Mouse (Mus musculus): ENCODE measurements around the gene Scn1b. TPM values are rescaled to one million over a fixed set of nuclear protein-coding genes. Genes with fewer than 3 reads are reported as not detected.

The Scn1b gene
- polyA plus RNA-seq, 1 experiment from 2014 or later: 3.4 TPM

DNA sequence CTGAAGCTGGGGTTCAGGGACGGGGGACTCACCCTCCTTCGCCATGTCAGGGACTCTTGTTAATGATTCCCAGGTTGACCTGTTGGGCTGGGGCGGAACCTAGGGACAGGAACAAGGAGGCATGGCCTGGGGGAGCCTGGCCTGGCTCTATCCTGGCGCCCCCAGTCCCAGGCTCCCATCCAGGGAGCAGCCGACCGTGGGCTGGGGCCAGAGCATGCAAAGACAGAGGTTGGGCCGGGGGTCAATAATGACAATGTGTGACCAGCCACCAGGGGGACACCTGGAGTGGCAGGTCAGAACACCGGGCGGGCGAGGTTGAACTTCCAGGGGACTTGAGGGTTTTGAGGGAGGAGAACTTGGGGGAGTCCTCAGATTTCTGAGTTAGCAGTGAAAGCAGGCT is 12.2 kb downstream of the Scn1b start:
- WGBS: 69% methylated on average over 10 of the region's 10 CpGs
- Histone ChIP-seq H3K27ac (replicated peaks in 1 of 2; ENCODE audit: control insufficient read depth in 1 of 2, insufficient read depth in 1 of 2, low read depth in 2 of 2, low read length in 2 of 2) (no peak overlapping the region), H3K27me3 (ENCODE audit: control insufficient read depth, insufficient read depth, low read length) (no peaks in the 10 kb centered on the region), H3K4me3 (ENCODE audit: control insufficient read depth in 1 of 2, insufficient read depth in 1 of 2, low read depth in 1 of 2, low read length in 2 of 2) (no peak overlapping the region), H3K9me3 (ENCODE audit: control insufficient read depth, low read length) (no peaks in the 10 kb centered on the region), H3K9ac (ENCODE audit: low read length) (no peak overlapping the region), H3K36me3 (ENCODE audit: control insufficient read depth, insufficient read depth, low read length) (no peaks in the 10 kb centered on the region), H3K4me1 (ENCODE audit: control insufficient read depth in 2 of 2, insufficient read depth in 2 of 2, low read length in 2 of 2) (peaks cover 14 to 25% of the 10 kb centered on the region in 2 experiments), H3K4me2 (ENCODE audit: low read length) (no peak overlapping the region)
- ATAC-seq (ENCODE audit: insufficient number of reproducible peaks, insufficient read depth, low FRiP score, low read depth): no peak

GRCm38 (mm10) chr7:31113800-31114199 is 13.0 kb downstream of the Scn1b start:
- H3K4me3 ChIP-seq (ENCODE audit: control insufficient read depth in 1 of 2, insufficient read depth in 1 of 2, low read depth in 1 of 2, low read length in 2 of 2): no peak overlapping the region
- 82% methylated on average over 6 of the region's 6 CpGs for WGBS
- no peak overlapping the region for H3K27ac ChIP-seq (replicated peaks in 1 of 2; ENCODE audit: control insufficient read depth in 1 of 2, insufficient read depth in 1 of 2, low read depth in 2 of 2, low read length in 2 of 2)
- H3K9me3 ChIP-seq (ENCODE audit: control insufficient read depth, low read length): no peaks in the 10 kb centered on the region
- ATAC-seq (ENCODE audit: insufficient number of reproducible peaks, insufficient read depth, low FRiP score, low read depth): no peak
- no peak overlapping the region for H3K4me2 ChIP-seq (ENCODE audit: low read length)
- no peaks in the 10 kb centered on the region for H3K36me3 ChIP-seq (ENCODE audit: control insufficient read depth, insufficient read depth, low read length)
- H3K9ac ChIP-seq (ENCODE audit: low read length): no peak overlapping the region
- peaks cover 16 to 32% of the 10 kb centered on the region in 2 experiments for H3K4me1 ChIP-seq (ENCODE audit: control insufficient read depth in 2 of 2, insufficient read depth in 2 of 2, low read length in 2 of 2)
- H3K27me3 ChIP-seq (ENCODE audit: control insufficient read depth, insufficient read depth, low read length): no peaks in the 10 kb centered on the region

DNA sequence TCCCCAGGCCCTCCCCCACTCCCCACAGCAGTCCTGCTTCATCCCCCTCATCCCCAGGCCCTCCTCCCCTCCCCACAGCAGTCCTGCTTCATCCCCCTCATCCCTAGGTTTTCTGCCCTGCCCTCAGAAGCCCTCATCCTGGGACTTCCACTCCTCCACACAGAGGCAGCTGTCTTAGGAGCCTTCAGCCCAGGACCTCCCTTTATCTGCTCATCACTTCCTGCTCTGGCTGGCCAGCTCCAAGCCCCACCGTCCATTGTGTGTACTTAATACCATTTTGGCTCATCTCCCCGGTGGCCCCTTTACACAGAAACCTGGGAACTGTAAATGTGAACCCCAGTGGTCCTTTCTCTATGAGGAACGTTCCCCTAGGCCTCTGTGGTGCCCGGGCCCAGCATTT is 14.8 kb downstream of the Scn1b start:
- Histone ChIP-seq H3K4me1 (ENCODE audit: control insufficient read depth in 2 of 2, insufficient read depth in 2 of 2, low read length in 2 of 2) (peaks cover 17 to 33% of the 10 kb centered on the region in 2 experiments), H3K4me2 (ENCODE audit: low read length) (no peak overlapping the region), H3K9ac (ENCODE audit: low read length) (no peak overlapping the region), H3K27ac (replicated peaks in 1 of 2; ENCODE audit: control insufficient read depth in 1 of 2, insufficient read depth in 1 of 2, low read depth in 2 of 2, low read length in 2 of 2) (peak overlapping the region; percentile 17 to 42; a peak in 3 of 4 replicates), H3K9me3 (ENCODE audit: control insufficient read depth, low read length) (no peaks in the 10 kb centered on the region), H3K27me3 (ENCODE audit: control insufficient read depth, insufficient read depth, low read length) (no peaks in the 10 kb centered on the region), H3K36me3 (ENCODE audit: control insufficient read depth, insufficient read depth, low read length) (no peaks in the 10 kb centered on the region), H3K4me3 (ENCODE audit: control insufficient read depth in 1 of 2, insufficient read depth in 1 of 2, low read depth in 1 of 2, low read length in 2 of 2) (no peak overlapping the region)
- WGBS: 40% methylated on average over 4 of the region's 4 CpGs
- ATAC-seq (ENCODE audit: insufficient number of reproducible peaks, insufficient read depth, low FRiP score, low read depth): no peak

GRCm38 (mm10) chr7:31110861-31111385 is 15.9 kb downstream of the Scn1b start:
- no peaks in the 10 kb centered on the region for H3K27me3 ChIP-seq (ENCODE audit: control insufficient read depth, insufficient read depth, low read length)
- no peak for ATAC-seq (ENCODE audit: insufficient number of reproducible peaks, insufficient read depth, low FRiP score, low read depth)
- 73% methylated on average over 15 of the region's 15 CpGs for WGBS

GRCm38 (mm10) chr7:31109796-31110195 is 17.0 kb downstream of the Scn1b start:
- Histone ChIP-seq H3K4me1 (ENCODE audit: control insufficient read depth in 2 of 2, insufficient read depth in 2 of 2, low read length in 2 of 2) (peaks cover 10 to 24% of the 10 kb centered on the region in 2 experiments), H3K9me3 (ENCODE audit: control insufficient read depth, low read length) (no peaks in the 10 kb centered on the region), H3K4me3 (ENCODE audit: control insufficient read depth in 1 of 2, insufficient read depth in 1 of 2, low read depth in 1 of 2, low read length in 2 of 2) (no peak overlapping the region), H3K4me2 (ENCODE audit: low read length) (no peak overlapping the region), H3K27me3 (ENCODE audit: control insufficient read depth, insufficient read depth, low read length) (no peaks in the 10 kb centered on the region), H3K27ac (replicated peaks in 1 of 2; ENCODE audit: control insufficient read depth in 1 of 2, insufficient read depth in 1 of 2, low read depth in 2 of 2, low read length in 2 of 2) (no peak overlapping the region), H3K36me3 (ENCODE audit: control insufficient read depth, insufficient read depth, low read length) (no peaks in the 10 kb centered on the region), H3K9ac (ENCODE audit: low read length) (no peak overlapping the region)
- no peak for ATAC-seq (ENCODE audit: insufficient number of reproducible peaks, insufficient read depth, low FRiP score, low read depth)
- WGBS: 77% methylated on average over 5 of the region's 5 CpGs

More at GRCm38 (mm10) chr7:31110861-31111385, 15.9 kb downstream of the Scn1b start:
- Histone ChIP-seq H3K9me3 (ENCODE audit: control insufficient read depth, low read length) (no peaks in the 10 kb centered on the region), H3K4me1 (ENCODE audit: control insufficient read depth in 2 of 2, insufficient read depth in 2 of 2, low read length in 2 of 2) (peaks cover 16 to 31% of the 10 kb centered on the region in 2 experiments), H3K36me3 (ENCODE audit: control insufficient read depth, insufficient read depth, low read length) (no peaks in the 10 kb centered on the region), H3K27ac (replicated peaks in 1 of 2; ENCODE audit: control insufficient read depth in 1 of 2, insufficient read depth in 1 of 2, low read depth in 2 of 2, low read length in 2 of 2) (no peak overlapping the region), H3K4me2 (ENCODE audit: low read length) (no peak overlapping the region), H3K4me3 (ENCODE audit: control insufficient read depth in 1 of 2, insufficient read depth in 1 of 2, low read depth in 1 of 2, low read length in 2 of 2) (no peak overlapping the region), H3K9ac (ENCODE audit: low read length) (no peak overlapping the region)

DNA sequence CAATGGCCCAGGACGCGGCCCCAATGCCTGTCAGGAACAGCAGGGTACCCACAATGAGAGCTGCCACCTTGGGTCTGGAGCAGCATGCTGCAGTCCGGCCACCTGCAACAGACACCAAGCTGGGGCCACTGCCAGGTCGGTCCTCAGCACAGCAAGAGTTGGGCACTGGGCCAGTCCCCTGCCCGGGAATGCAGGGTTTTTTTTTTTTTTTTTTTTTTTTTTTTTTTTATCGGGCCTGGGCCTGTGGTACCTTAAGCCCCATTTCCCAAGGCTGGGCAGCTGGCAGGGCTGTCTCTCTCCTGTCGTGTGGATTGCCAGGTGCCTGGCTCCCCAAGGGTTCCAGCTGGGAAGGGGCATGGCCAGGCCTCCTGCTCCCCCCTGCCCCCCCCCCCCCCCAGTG is 17.7 kb downstream of the Scn1b start:
- no peak overlapping the region for H3K4me3 ChIP-seq (ENCODE audit: control insufficient read depth in 1 of 2, insufficient read depth in 1 of 2, low read depth in 1 of 2, low read length in 2 of 2)
- H3K27ac ChIP-seq (replicated peaks in 1 of 2; ENCODE audit: control insufficient read depth in 1 of 2, insufficient read depth in 1 of 2, low read depth in 2 of 2, low read length in 2 of 2): no peak overlapping the region
- H3K27me3 ChIP-seq (ENCODE audit: control insufficient read depth, insufficient read depth, low read length): no peaks in the 10 kb centered on the region
- peaks cover 10 to 23% of the 10 kb centered on the region in 2 experiments for H3K4me1 ChIP-seq (ENCODE audit: control insufficient read depth in 2 of 2, insufficient read depth in 2 of 2, low read length in 2 of 2)
- no peak overlapping the region for H3K4me2 ChIP-seq (ENCODE audit: low read length)
- H3K9me3 ChIP-seq (ENCODE audit: control insufficient read depth, low read length): no peaks in the 10 kb centered on the region
- ATAC-seq (ENCODE audit: insufficient number of reproducible peaks, insufficient read depth, low FRiP score, low read depth): peak; percentile 28; the same call in 1 of the 2 replicates
- WGBS: 23% methylated on average over 6 of the region's 7 CpGs
- no peaks in the 10 kb centered on the region for H3K36me3 ChIP-seq (ENCODE audit: control insufficient read depth, insufficient read depth, low read length)
- no peak overlapping the region for H3K9ac ChIP-seq (ENCODE audit: low read length)

- peaks cover 10 to 23% of the 10 kb centered on the region in 2 experiments for H3K4me1 ChIP-seq (ENCODE audit: control insufficient read depth in 2 of 2, insufficient read depth in 2 of 2, low read length in 2 of 2)
- H3K27ac ChIP-seq (replicated peaks in 1 of 2; ENCODE audit: control insufficient read depth in 1 of 2, insufficient read depth in 1 of 2, low read depth in 2 of 2, low read length in 2 of 2): no peak overlapping the region
- 87% methylated on average over 11 of the region's 11 CpGs for WGBS
- H3K9ac ChIP-seq (ENCODE audit: low read length): no peak overlapping the region
- no peak overlapping the region for H3K4me3 ChIP-seq (ENCODE audit: control insufficient read depth in 1 of 2, insufficient read depth in 1 of 2, low read depth in 1 of 2, low read length in 2 of 2)
- H3K4me2 ChIP-seq (ENCODE audit: low read length): no peak overlapping the region
- H3K27me3 ChIP-seq (ENCODE audit: control insufficient read depth, insufficient read depth, low read length): peaks cover 5% of the 10 kb centered on the region
- no peaks in the 10 kb centered on the region for H3K9me3 ChIP-seq (ENCODE audit: control insufficient read depth, low read length)
- ATAC-seq (ENCODE audit: insufficient number of reproducible peaks, insufficient read depth, low FRiP score, low read depth): no peak
- no peaks in the 10 kb centered on the region for H3K36me3 ChIP-seq (ENCODE audit: control insufficient read depth, insufficient read depth, low read length)
These were observed 19.0 kb downstream of the Scn1b start for GRCm38 (mm10) chr7:31107781-31108180.

- no peak for ATAC-seq (ENCODE audit: insufficient number of reproducible peaks, insufficient read depth, low FRiP score, low read depth)
- H3K4me3 ChIP-seq (ENCODE audit: control insufficient read depth in 1 of 2, insufficient read depth in 1 of 2, low read depth in 1 of 2, low read length in 2 of 2): no peak overlapping the region
- no peak overlapping the region for H3K9ac ChIP-seq (ENCODE audit: low read length)
- H3K9me3 ChIP-seq (ENCODE audit: control insufficient read depth, low read length): no peaks in the 10 kb centered on the region
- no peak overlapping the region for H3K27ac ChIP-seq (replicated peaks in 1 of 2; ENCODE audit: control insufficient read depth in 1 of 2, insufficient read depth in 1 of 2, low read depth in 2 of 2, low read length in 2 of 2)
- H3K4me1 ChIP-seq (ENCODE audit: control insufficient read depth in 2 of 2, insufficient read depth in 2 of 2, low read length in 2 of 2): peaks cover 8 to 16% of the 10 kb centered on the region in 2 experiments
- 48% methylated on average over 3 of the region's 3 CpGs for WGBS
- H3K36me3 ChIP-seq (ENCODE audit: control insufficient read depth, insufficient read depth, low read length): no peaks in the 10 kb centered on the region
- H3K4me2 ChIP-seq (ENCODE audit: low read length): no peak overlapping the region
- H3K27me3 ChIP-seq (ENCODE audit: control insufficient read depth, insufficient read depth, low read length): peaks cover 13% of the 10 kb centered on the region
These were observed 20.6 kb downstream of the Scn1b start for GRCm38 (mm10) chr7:31106166-31106565.

Data from heart, embryonic 14.5 days (tissue).